Mouse (Mus musculus): Measurements from ENCODE around the gene Olfr1368. TPM values are rescaled to one million over a fixed set of nuclear protein-coding genes. Genes with fewer than 3 reads are reported as not detected.
A peak's percentile ranks its signal among the peaks of the same experiment; 100 is the strongest.

The Olfr1368 gene
- polyA plus RNA-seq (2015; fragmentation: Nextera tagmentation; extraction: Ambion mirVana), result not detected in 2 replicates

DNA sequence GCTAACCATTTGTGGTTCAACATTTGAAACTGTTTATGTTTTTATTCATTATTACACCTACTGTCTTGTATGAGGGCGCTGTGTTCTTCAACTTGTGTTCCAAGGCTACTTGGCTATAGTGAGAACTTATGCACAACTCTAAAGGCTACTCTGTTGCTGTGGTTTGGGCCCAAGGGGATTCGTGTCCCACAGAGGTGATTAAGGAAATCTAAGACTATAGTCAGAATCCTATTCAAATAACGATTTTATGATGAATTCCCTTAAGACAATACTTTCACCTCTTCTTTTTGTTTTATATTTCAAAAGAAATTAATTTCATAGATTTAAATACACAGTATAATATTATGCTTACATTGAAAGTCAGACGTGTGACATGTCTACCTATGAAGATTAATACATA is at the start of gene Olfr1368:
Gene Olfr1368 (minus strand): TSS at position 101 of the 400 bp plus-strand sequence.
- Histone ChIP-seq H3K36me3 (no peaks in the 10 kb centered on the region), H3K9me3 (no peaks in the 10 kb centered on the region), H3K4me2 (no peak within 1 kb of the TSS), H3K9ac (no peak within 1 kb of the TSS), H3K27me3 (no peaks in the 10 kb centered on the region), H3K27ac (no peak within 1 kb of the TSS), H3K4me3 (no peak within 1 kb of the TSS), H3K4me1 (no peaks in the 10 kb centered on the region)
- WGBS, result 68% methylated on average over 4 of the region's 4 CpGs
- no peak for ATAC-seq (ENCODE audit: borderline replicate concordance, extremely low read depth, low FRiP score, low TSS enrichment)

DNA sequence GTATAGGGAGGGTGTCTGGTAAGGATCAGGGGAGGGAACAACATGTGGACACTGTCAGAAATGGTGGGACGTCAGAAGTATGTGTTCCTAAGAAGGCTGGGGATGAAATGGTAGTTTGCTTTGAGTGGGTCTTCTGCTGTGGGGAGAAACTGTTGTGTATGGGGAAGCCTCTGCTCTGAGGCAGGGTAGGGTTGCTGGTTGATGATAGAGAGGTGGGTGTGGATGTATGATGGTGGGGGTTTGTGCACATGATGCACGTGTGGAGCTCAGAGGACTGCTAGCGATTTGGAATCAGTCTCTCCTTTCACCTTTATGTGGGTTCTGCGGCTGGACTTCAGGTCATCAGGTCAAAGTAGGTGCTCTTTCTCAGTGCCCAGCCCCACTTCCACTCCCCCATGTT is 39.9 kb upstream of the Olfr1368 start:
- no peaks in the 10 kb centered on the region for H3K9me3 ChIP-seq
- no peaks in the 10 kb centered on the region for H3K27me3 ChIP-seq
- no peak overlapping the region for H3K27ac ChIP-seq
- 81% methylated on average over 4 of the region's 4 CpGs for WGBS
- H3K36me3 ChIP-seq, result peaks cover 82% of the 10 kb centered on the region
- no peak for ATAC-seq (ENCODE audit: borderline replicate concordance, extremely low read depth, low FRiP score, low TSS enrichment)
- peaks cover 15% of the 10 kb centered on the region for H3K4me1 ChIP-seq
- no peak overlapping the region for H3K4me2 ChIP-seq
- no peak overlapping the region for H3K4me3 ChIP-seq
- H3K9ac ChIP-seq, result no peak overlapping the region

DNA sequence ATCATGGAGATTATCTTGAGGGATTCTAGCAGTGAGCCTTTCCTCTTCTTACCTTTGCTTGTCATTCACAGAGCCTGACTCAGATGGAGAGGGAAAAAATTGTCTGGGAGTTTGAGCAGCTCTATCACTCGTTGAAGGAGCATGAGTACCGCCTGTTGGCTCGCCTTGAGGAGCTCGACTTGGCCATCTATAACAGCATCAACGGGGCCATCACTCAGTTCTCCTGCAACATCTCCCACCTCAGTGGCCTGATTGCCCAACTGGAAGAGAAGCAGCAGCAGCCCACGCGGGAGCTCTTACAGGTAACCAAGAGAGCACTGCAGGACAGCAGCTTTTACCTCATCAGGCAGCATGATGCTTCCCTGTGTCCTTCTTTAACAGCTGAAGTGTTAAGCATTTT is 38.0 kb upstream of the Olfr1368 start:
- Histone ChIP-seq H3K4me1 (peaks cover 20% of the 10 kb centered on the region), H3K9ac (no peak overlapping the region), H3K27me3 (no peaks in the 10 kb centered on the region), H3K36me3 (peaks cover 64% of the 10 kb centered on the region), H3K27ac (no peak overlapping the region), H3K4me3 (no peak overlapping the region), H3K4me2 (no peak overlapping the region), H3K9me3 (no peaks in the 10 kb centered on the region)
- 85% methylated on average over 7 of the region's 7 CpGs for WGBS
- ATAC-seq (ENCODE audit: borderline replicate concordance, extremely low read depth, low FRiP score, low TSS enrichment), result no peak

DNA sequence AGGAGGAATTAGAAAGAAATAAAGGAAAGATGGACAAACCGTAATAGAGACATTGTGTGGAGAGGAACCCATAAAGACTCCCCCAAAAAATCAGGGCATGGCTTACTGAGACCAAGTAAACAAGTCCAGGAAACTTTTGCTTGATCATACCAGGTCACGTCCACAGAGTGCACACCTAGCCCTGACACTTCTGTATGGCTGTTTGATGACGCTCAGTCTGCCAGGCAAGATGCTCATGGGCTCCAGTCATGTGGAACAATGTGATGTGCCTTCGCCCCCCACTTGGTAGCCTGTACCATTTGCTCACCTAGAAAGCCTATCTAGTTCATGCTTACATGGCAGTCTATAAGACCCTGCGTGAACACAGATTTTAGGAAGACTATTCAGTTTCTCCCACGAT is 37.4 kb upstream of the Olfr1368 start:
- no peak overlapping the region for H3K9ac ChIP-seq
- no peak for ATAC-seq (ENCODE audit: borderline replicate concordance, extremely low read depth, low FRiP score, low TSS enrichment)
- H3K36me3 ChIP-seq, result peaks cover 58% of the 10 kb centered on the region
- WGBS, result 93% methylated on average over 6 of the region's 6 CpGs
- H3K27ac ChIP-seq, result no peak overlapping the region
- H3K4me1 ChIP-seq, result peaks cover 24% of the 10 kb centered on the region
- peak overlapping the region; percentile 84; the same call in 1 of the 2 replicates for H3K4me2 ChIP-seq
- H3K27me3 ChIP-seq, result no peaks in the 10 kb centered on the region
- no peak overlapping the region for H3K4me3 ChIP-seq
- H3K9me3 ChIP-seq, result no peaks in the 10 kb centered on the region

DNA sequence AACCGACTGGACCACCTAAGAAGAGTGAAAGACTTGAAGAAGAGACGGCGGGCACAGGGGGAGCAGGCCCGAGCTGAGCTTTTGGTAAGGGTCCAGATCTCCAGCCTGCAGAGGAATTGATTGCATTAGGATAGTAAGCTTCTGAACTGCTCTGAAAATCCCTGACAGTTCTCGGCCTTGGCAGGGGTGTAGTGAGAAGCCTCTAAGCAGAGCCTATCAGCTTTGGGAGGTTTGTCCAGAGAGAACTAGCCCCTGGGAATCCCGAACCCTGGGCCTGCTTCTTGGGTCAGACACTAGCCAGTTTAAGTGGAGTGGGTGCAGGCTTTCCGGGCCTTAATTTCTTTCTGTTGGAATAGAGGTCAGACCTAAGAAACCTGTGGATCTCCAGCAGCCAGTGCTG is 36.3 kb upstream of the Olfr1368 start:
- peaks cover 24% of the 10 kb centered on the region for H3K4me1 ChIP-seq
- H3K4me2 ChIP-seq, result peak overlapping the region; percentile 84
- H3K9me3 ChIP-seq, result no peaks in the 10 kb centered on the region
- no peak for ATAC-seq (ENCODE audit: borderline replicate concordance, extremely low read depth, low FRiP score, low TSS enrichment)
- H3K9ac ChIP-seq, result peak overlapping the region; percentile 96; the same call in 1 of the 2 replicates
- H3K27ac ChIP-seq, result no peak overlapping the region
- WGBS, result 44% methylated on average over 7 of the region's 7 CpGs
- peak overlapping the region; percentile 100 for H3K4me3 ChIP-seq
- peaks cover 48% of the 10 kb centered on the region for H3K36me3 ChIP-seq
- H3K27me3 ChIP-seq, result no peaks in the 10 kb centered on the region

DNA sequence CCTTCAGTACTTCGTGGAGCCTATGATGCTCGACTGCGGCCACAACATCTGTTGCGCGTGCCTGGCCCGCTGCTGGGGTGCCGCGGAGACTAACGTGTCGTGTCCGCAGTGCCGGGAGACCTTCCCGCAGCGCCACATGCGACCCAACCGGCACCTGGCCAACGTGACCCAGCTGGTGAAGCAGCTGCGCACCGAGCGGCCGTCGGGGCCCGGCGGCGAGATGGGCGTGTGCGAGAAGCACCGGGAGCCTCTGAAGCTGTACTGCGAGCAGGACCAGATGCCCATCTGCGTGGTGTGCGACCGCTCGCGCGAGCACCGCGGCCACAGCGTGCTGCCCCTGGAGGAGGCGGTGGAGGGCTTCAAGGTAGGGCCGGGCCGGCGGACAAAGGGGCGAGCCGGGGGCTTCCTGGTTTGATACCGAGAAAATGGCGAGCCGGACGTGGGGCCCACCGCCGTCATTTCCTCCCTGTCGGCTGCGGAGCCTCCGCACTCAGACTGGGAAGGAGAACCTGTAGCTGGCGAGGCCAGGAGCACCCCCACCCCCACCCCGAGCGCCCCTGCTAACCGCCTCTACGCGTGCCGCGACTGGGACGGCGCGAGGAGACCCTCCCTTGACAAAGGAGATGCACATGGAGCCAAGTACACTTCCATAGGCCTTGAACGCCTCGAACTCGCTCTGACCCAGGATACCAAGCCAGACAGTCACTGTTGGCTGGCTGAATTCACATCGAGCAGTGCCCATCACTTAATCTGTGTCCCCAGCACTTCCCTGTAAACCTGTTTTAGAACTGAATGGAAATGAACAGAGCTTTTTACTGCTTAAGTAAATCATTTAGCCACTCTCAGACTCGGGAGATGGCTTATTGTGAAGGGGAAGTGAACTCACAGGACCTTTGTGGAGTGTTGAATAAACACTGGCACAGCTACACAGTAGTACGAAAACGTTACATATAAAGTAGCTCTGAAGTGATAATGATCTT is 35.2 kb upstream of the Olfr1368 start:
- H3K4me2 ChIP-seq, result peak overlapping the region; percentile 84
- H3K4me3 ChIP-seq, result peak overlapping the region; percentile 100
- H3K36me3 ChIP-seq, result peaks cover 36% of the 10 kb centered on the region
- peaks cover 24% of the 10 kb centered on the region for H3K4me1 ChIP-seq
- H3K27me3 ChIP-seq, result no peaks in the 10 kb centered on the region
- peak overlapping the region; percentile 96 for H3K9ac ChIP-seq
- H3K9me3 ChIP-seq, result no peaks in the 10 kb centered on the region
- H3K27ac ChIP-seq, result peak overlapping the region; percentile 99
- WGBS, result 1% methylated on average over 68 of the region's 71 CpGs
- ATAC-seq (ENCODE audit: borderline replicate concordance, extremely low read depth, low FRiP score, low TSS enrichment), result peak; percentile 56

DNA sequence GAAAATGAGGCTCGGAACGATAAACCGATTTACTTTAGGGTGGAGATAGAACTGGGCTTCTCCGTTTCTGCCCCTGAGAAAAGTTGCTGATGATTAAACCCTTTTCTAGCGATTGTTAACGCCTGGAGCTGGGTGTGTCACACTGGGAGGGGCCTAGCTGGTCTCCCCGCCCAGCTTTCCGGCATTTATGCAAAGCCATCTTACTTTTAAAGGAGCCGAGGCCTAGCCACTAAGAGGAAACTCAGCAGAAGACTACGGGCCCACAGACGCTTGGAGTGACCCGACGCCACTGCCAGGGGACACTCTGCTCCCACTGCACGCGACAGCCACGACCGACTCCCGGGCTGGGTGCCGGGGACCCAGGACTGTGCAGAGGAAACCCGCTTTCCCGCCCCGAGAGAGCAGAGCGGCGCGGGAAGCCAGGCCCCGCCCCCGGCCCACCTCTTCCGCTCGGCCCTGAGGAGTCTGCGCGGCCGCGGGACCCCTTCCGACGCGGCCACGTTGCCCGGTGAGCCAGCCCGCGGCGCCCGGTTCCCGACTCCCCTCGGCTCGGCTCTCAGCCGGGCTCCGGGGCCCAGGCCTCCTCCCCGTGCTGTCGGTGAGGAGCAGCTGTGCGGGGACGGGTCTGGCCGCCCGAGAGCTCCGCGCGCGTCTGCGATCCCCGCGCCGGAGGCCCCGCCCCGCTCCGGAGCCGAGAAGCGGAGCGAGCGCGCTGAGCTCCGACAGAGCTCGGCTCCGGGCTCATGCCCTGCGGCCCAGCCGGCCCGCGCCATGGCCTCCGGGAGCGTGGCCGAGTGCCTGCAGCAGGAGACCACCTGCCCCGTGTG is 34.3 kb upstream of the Olfr1368 start:
- Histone ChIP-seq H3K9me3 (no peaks in the 10 kb centered on the region), H3K27me3 (no peaks in the 10 kb centered on the region), H3K4me3 (peak overlapping the region; percentile 100), H3K36me3 (peaks cover 27% of the 10 kb centered on the region), H3K9ac (peak overlapping the region; percentile 96), H3K4me2 (peak overlapping the region; percentile 84), H3K27ac (peak overlapping the region; percentile 99), H3K4me1 (peaks cover 24% of the 10 kb centered on the region)
- ATAC-seq (ENCODE audit: borderline replicate concordance, extremely low read depth, low FRiP score, low TSS enrichment), result peak; percentile 96
- under 1% methylated on average over 76 of the region's 80 CpGs for WGBS

DNA sequence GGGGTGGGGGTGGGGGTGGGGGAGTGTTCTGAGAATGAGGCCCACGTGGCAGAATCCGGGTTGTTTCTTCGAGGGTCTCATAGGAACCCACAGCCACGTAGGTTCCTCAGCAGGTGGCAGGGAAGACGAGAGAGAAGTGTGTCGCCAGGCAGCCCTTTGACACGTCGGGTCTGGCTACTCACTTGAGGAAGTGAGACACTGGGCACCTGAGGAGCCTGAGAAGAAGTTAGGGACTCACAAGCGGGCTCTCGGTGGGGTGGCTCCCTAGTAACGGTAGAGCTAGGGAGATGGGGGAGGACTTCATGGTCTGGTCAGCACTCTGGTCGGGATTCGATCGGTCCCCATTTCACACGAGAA is 33.7 kb upstream of the Olfr1368 start, which contains the start of gene Trim27:
Gene Trim27 (plus strand): TSS at position 79 of the 357 bp plus-strand sequence.
- peak within 1 kb of the TSS; percentile 96 for H3K9ac ChIP-seq
- peak within 1 kb of the TSS; percentile 84 for H3K4me2 ChIP-seq
- H3K27ac ChIP-seq, result peak within 1 kb of the TSS; percentile 99
- H3K4me3 ChIP-seq, result peak within 1 kb of the TSS; percentile 100
- WGBS, result 0% methylated on average over 15 of the region's 15 CpGs
- H3K4me1 ChIP-seq, result peaks cover 24% of the 10 kb centered on the region
- ATAC-seq (ENCODE audit: borderline replicate concordance, extremely low read depth, low FRiP score, low TSS enrichment), result peak; percentile 37; the same call in 1 of the 2 replicates
- H3K9me3 ChIP-seq, result no peaks in the 10 kb centered on the region
- peaks cover 23% of the 10 kb centered on the region for H3K36me3 ChIP-seq
- H3K27me3 ChIP-seq, result no peaks in the 10 kb centered on the region

DNA sequence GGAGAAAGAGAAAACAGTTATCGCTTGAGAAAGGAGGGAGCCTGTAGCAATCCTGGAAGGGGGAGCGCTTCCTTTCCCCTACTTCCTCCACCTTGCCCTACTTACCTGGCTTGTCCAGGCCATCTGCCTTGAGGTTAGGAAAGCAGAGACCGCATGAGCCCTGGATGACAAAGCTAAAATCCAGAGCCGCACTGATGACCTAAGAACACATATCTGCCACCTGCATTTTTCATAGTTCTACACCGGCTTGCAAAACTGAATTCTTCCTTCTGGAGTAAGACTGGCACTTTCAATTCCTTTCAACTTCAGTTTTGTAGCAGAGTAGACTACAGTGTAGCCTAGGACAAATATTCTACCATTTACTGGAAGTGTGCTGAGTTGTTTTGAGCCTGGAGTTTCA is 32.7 kb upstream of the Olfr1368 start:
- ATAC-seq (ENCODE audit: borderline replicate concordance, extremely low read depth, low FRiP score, low TSS enrichment), result no peak
- no peaks in the 10 kb centered on the region for H3K9me3 ChIP-seq
- H3K27ac ChIP-seq, result no peak overlapping the region
- no peak overlapping the region for H3K4me3 ChIP-seq
- H3K27me3 ChIP-seq, result no peaks in the 10 kb centered on the region
- H3K4me2 ChIP-seq, result peak overlapping the region; percentile 84; the same call in 1 of the 2 replicates
- WGBS, result 80% methylated on average over 5 of the region's 5 CpGs
- peaks cover 28% of the 10 kb centered on the region for H3K4me1 ChIP-seq
- peaks cover 13% of the 10 kb centered on the region for H3K36me3 ChIP-seq
- 0 out of 2 replicates have a peak overlapping the region, but pooled peaks have one; percentile 96 for H3K9ac ChIP-seq

DNA sequence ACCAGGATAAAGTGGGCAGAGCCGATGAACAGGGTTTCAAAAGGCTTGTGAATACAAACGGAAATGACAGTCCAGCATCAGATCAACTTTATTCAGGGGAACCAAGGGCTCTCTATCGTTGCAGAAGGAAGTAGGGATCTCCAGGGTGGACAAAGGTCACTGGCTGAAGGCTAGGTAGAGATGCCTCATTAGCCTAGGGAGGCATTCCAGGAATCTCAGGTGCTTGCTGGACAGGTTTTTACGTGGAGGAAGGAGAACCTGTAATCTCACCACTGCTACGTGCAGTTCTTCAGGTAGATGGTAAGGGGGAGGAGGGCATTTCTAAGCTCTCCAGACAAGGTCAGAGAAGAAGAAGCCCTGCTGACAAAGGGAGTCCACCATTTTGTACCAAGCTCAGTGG is 32.0 kb upstream of the Olfr1368 start:
- Histone ChIP-seq H3K27ac (no peak overlapping the region; the same call in 1 of the 2 replicates), H3K4me3 (no peak overlapping the region), H3K9me3 (no peaks in the 10 kb centered on the region), H3K9ac (no peak overlapping the region), H3K4me2 (no peak overlapping the region), H3K36me3 (peaks cover 6% of the 10 kb centered on the region), H3K4me1 (peaks cover 28% of the 10 kb centered on the region), H3K27me3 (no peaks in the 10 kb centered on the region)
- 44% methylated on average over 5 of the region's 5 CpGs for whole genome bisulfite sequencing
- ATAC-seq (ENCODE audit: borderline replicate concordance, extremely low read depth, low FRiP score, low TSS enrichment), result no peak

DNA sequence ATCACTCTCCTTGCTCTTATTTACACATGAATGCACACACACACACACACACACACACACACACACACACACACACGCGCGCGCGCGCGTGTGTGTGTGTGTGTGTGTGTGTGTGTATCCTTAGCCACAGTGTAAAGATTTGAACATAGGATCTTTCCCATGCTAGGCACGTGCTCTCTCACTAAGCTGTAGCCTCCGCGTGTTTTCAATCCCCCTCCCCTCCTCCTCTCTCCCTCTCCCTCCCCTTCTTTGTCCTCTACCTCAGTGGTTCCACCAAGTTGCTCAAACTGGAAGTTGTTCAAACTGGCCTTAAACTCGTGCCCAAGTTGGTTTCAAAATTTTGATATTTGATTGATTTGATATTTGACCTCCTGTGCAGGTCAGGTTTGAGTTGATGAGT is 31.1 kb upstream of the Olfr1368 start:
- no peaks in the 10 kb centered on the region for H3K27me3 ChIP-seq
- no peak overlapping the region for H3K4me3 ChIP-seq
- peaks cover 18% of the 10 kb centered on the region for H3K4me1 ChIP-seq
- no peak for ATAC-seq (ENCODE audit: borderline replicate concordance, extremely low read depth, low FRiP score, low TSS enrichment)
- H3K36me3 ChIP-seq, result no peaks in the 10 kb centered on the region
- H3K9me3 ChIP-seq, result no peaks in the 10 kb centered on the region
- H3K27ac ChIP-seq, result no peak overlapping the region
- no peak overlapping the region for H3K4me2 ChIP-seq
- WGBS, result 77% methylated on average over 11 of the region's 11 CpGs
- no peak overlapping the region for H3K9ac ChIP-seq
